Mouse (Mus musculus) lung, embryonic 15.5 days (tissue): ENCODE measurements at regions not wholly inside any gene's neighbourhood (a gene's known extent, or its start where the extent isn't known, plus 50 kb on each side); places are given as distances from the start of the nearest gene placed in this dataset.

Source experiments
- ATAC-seq: fragments of 200-750 bp; cut with Nextera tagmentation; 2 replicates; pipeline ENCODE4 v1.8.0; 2017; ENCODE audit warnings: moderate number of reproducible peaks, borderline replicate concordance; ENCODE audit not compliant: low FRiP score, low TSS enrichment; ENCODE audit errors: extremely low read depth
- H3K27ac ChIP-seq: fragments of 300-500 bp; sonication (generic); 2 replicates; pipeline ENCODE4 v1.5.1; 2015; ENCODE audit warnings: moderate library complexity, mild to moderate bottlenecking, inconsistent platforms
- H3K27me3 ChIP-seq: fragments of 300-500 bp; sonication (generic); 2 replicates; pipeline ENCODE4 v1.6.1; 2015; ENCODE audit warnings: inconsistent platforms
- H3K36me3 ChIP-seq: fragments of 300-500 bp; sonication (generic); 2 replicates; pipeline ENCODE4 v1.6.1; 2015; ENCODE audit warnings: inconsistent platforms
- H3K4me1 ChIP-seq: fragments of 300-500 bp; sonication (generic); 2 replicates; pipeline ENCODE4 v1.6.1; 2015; ENCODE audit warnings: inconsistent platforms
- H3K4me2 ChIP-seq: fragments of 300-500 bp; sonication (generic); 2 replicates; pipeline ENCODE4 v1.6.1; 2015; ENCODE audit warnings: inconsistent platforms, mild to moderate bottlenecking, moderate library complexity
- H3K4me3 ChIP-seq: fragments of 300-500 bp; sonication (generic); 2 replicates; pipeline ENCODE4 v1.5.1; 2015; ENCODE audit warnings: mild to moderate bottlenecking, inconsistent platforms
- H3K9ac ChIP-seq: fragments of 300-500 bp; sonication (generic); 2 replicates; pipeline ENCODE4 v1.6.1; 2015; ENCODE audit warnings: inconsistent platforms
- H3K9me3 ChIP-seq: fragments of 300-500 bp; sonication (generic); 2 replicates; pipeline ENCODE4 v1.6.1; 2016; ENCODE audit warnings: inconsistent platforms
- WGBS: fragments of 180-500 bp; shearing (Covaris S2); methylation state at CpG from one replicate; pipeline ENCODE4 v1.1.7; 2015; 5-methylcytosine and 5-hydroxymethylcytosine counted together

DNA sequence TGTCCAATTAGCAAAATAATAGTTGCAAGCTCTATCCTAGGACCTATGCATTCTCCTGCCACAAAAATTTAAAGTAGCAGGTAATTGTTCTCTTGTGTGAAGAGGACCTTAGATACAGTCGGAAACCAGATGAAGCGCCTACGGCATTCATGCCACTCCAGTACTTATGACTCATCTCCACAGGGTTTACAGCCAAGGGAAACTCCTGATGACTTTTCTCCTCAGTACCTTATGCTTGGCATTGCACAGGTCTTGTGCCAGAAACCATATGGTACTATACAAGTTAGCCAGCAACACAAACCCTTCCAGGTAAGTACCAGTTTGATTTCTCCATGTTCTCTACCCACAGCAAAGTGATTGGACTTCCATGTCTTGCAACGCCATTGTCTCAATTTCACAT, 606.3 kb upstream of the Dmac1 start:
- 87% methylated on average over 4 of the region's 4 CpGs for WGBS
- Histone ChIP-seq H3K4me1 (no peaks in the 10 kb centered on the region), H3K9ac (no peak overlapping the region), H3K4me3 (no peak overlapping the region), H3K27me3 (no peaks in the 10 kb centered on the region), H3K36me3 (no peaks in the 10 kb centered on the region), H3K4me2 (no peak overlapping the region), H3K9me3 (no peaks in the 10 kb centered on the region), H3K27ac (no peak overlapping the region)
- ATAC-seq: no peak

DNA sequence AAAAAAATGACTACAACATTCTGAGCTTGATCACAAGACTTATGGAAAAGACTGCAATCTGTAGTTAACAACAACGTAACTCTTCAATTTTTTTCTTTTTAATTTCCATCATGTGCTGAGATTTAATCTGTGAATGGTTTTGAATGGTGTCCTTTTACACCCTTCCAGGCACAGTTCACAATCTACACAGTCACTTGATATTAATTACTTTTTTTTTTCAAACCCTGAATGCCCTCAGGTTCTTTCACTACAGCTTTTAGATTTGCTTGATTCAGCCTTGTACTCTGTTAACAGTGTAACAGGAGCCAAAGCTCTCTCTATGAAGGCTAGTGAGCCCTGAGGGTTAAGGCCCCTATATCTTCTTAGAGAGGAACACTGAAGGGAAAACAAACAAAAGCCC, 591.7 kb upstream of the Dmac1 start:
- no peaks in the 10 kb centered on the region for H3K27me3 ChIP-seq
- H3K4me3 ChIP-seq: no peak overlapping the region
- no peak overlapping the region for H3K27ac ChIP-seq
- H3K36me3 ChIP-seq: no peaks in the 10 kb centered on the region
- no peak for ATAC-seq
- WGBS: 88% methylated on average over 1 of the region's 1 CpGs
- H3K9ac ChIP-seq: no peak overlapping the region
- no peaks in the 10 kb centered on the region for H3K4me1 ChIP-seq
- no peaks in the 10 kb centered on the region for H3K9me3 ChIP-seq
- H3K4me2 ChIP-seq: no peak overlapping the region

DNA sequence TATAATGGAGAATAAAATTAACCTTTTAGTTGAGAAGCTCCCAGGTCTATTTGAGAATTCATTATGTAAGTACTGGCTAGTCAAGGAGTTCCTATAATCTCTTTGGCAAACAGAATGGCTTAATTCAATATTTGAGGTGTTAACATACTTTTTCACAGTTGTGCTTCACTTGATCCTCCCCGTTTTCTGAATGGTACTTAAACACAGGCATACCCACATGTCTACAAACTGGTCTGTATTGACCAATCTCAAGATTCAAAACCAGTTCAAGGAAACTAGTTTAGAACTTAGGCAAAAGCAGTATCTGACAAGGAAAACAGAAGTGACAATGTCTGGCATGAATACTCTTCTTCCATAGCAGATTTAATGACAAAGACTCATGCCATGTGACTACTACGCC, 583.0 kb upstream of the Dmac1 start:
- ATAC-seq: no peak
- Histone ChIP-seq H3K4me3 (no peak overlapping the region), H3K36me3 (no peaks in the 10 kb centered on the region), H3K9ac (no peak overlapping the region), H3K27me3 (no peaks in the 10 kb centered on the region), H3K4me1 (no peaks in the 10 kb centered on the region), H3K9me3 (no peaks in the 10 kb centered on the region), H3K4me2 (no peak overlapping the region), H3K27ac (no peak overlapping the region)
- WGBS: 62% methylated on average over 2 of the region's 2 CpGs

DNA sequence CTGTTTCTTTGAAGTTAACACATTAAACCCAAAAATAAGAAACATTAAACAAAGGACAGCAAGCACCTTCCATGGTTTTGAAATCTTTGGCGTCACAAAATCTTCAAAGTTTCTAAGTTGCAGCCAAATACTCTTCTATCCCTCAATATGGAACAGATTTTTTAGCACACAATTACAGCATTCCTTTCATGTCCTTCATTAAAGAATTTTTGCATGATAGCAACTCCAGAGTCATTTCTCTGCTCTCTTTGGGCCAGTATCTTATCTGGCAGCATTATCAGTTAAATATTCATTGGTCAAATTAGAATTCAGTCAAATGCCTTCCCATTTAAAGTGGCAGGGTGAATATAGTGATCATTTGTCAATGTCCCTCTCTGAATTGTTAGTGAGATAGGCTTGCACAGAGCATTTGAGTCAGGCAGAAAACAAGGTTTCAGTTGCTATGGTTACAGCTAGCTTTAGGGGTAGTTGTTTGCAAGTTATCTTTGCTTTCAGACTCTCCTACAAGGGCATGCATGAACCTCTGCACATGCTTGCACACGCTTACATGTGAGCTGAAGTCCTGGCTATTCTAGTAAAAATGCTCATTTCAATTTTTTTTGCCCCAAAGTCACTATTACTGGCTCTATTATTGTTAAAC, 579.8 kb upstream of the Dmac1 start:
- ATAC-seq: peak; percentile 64; the same call in 1 of the 2 replicates
- H3K9ac ChIP-seq: no peak overlapping the region
- H3K9me3 ChIP-seq: no peaks in the 10 kb centered on the region
- no peak overlapping the region for H3K4me3 ChIP-seq
- H3K36me3 ChIP-seq: no peaks in the 10 kb centered on the region
- no peaks in the 10 kb centered on the region for H3K27me3 ChIP-seq
- WGBS: 56% methylated on average over 2 of the region's 2 CpGs
- no peaks in the 10 kb centered on the region for H3K4me1 ChIP-seq
- no peak overlapping the region for H3K27ac ChIP-seq
- H3K4me2 ChIP-seq: no peak overlapping the region

DNA sequence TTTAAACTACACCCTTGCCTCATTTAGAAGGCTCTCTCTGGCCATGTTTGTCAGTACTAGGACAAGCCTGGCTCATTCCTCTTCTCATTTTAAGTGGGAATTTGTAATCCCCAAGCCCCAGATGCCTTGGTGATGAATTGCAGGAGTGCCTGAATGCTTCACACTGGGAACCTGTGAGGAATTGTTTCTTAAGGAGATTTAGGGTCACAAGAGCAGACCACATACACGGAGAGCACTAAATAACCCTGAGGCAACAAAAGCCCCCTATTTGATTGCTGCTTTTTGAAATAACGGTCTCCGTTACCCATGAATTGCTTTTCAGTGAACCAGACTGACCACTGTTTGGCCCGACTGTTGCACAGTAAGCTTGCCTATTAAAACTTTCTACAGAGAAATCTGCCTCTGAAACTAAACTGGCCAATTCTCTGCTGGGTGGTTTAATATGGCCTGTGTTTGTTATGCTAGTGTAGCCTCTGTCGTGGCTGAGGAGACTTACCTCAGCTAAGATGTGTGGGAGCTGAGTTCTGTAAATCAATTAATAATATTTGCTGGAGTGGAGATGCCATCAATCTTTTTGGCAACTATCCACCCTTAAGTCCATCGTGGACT, 577.7 kb upstream of the Dmac1 start:
- Histone ChIP-seq H3K4me1 (no peaks in the 10 kb centered on the region), H3K27ac (no peak overlapping the region), H3K4me2 (no peak overlapping the region), H3K27me3 (no peaks in the 10 kb centered on the region), H3K9ac (no peak overlapping the region), H3K36me3 (no peaks in the 10 kb centered on the region), H3K4me3 (no peak overlapping the region), H3K9me3 (no peaks in the 10 kb centered on the region)
- ATAC-seq: no peak
- WGBS: 53% methylated on average over 6 of the region's 6 CpGs

DNA sequence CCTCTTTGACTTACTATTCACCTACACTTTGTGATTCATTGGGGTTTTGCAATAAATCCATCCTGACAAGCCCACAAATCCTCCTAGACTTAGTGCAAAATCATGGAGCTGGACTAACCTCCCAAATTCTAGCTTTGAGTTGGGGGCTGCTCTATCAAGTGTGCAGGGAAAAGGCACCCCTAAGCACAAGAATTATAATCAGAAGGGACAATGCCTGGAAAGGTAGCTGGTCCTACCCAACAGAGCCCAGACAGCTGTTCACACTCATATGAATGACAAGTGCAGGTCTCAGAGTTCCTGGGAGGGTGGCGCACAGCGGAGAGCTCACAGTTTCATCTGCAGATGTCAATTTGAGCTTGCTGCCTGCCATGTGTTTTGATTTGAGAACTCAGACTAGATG, 572.2 kb upstream of the Dmac1 start:
- H3K9ac ChIP-seq: no peak overlapping the region
- H3K4me2 ChIP-seq: no peak overlapping the region
- 78% methylated on average over 2 of the region's 2 CpGs for WGBS
- H3K36me3 ChIP-seq: no peaks in the 10 kb centered on the region
- H3K27me3 ChIP-seq: no peaks in the 10 kb centered on the region
- H3K4me3 ChIP-seq: no peak overlapping the region
- ATAC-seq: no peak
- no peaks in the 10 kb centered on the region for H3K4me1 ChIP-seq
- H3K27ac ChIP-seq: no peak overlapping the region
- H3K9me3 ChIP-seq: no peaks in the 10 kb centered on the region

DNA sequence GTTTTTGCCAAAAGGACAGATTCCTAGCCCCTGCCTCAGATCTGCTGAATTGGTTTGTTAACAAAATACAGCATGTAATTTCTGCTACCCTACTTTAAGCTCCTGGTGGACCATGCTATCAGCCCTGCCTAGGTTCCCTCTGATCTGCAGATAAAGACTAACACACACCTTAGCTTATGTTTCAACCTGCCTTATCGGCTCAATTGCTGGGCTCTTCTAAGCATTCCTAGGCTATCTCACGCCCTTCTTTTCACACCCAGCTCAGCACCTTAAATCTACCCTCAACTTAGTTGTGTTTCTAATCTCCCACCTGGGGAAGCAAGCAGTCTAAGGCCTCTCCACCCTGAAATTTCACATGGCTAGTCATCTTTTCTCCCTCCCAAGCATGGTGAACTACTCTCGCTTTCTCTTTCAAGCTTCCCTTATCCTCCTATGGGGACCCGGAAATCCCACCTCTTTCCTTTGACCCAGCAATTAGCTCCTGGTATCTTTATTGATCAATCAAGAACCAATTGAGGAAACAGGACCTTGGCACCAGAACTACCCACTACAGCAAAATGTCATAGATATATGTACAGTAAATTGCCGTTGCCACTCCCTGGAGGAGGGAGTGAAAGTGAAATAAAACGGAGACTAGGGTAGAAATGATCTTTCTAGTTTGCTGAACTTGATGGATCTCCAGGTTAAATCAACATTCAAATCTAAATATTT, 569.7 kb upstream of the Dmac1 start:
- H3K27ac ChIP-seq: no peak overlapping the region
- 0 out of 2 replicates have a peak, but pooled peaks cover 2% of the 10 kb centered on the region for H3K4me1 ChIP-seq
- WGBS: 73% methylated on average over 6 of the region's 6 CpGs
- ATAC-seq: no peak
- no peak overlapping the region for H3K4me2 ChIP-seq
- no peak overlapping the region for H3K4me3 ChIP-seq
- no peaks in the 10 kb centered on the region for H3K27me3 ChIP-seq
- no peak overlapping the region for H3K9ac ChIP-seq
- H3K36me3 ChIP-seq: no peaks in the 10 kb centered on the region
- no peaks in the 10 kb centered on the region for H3K9me3 ChIP-seq

DNA sequence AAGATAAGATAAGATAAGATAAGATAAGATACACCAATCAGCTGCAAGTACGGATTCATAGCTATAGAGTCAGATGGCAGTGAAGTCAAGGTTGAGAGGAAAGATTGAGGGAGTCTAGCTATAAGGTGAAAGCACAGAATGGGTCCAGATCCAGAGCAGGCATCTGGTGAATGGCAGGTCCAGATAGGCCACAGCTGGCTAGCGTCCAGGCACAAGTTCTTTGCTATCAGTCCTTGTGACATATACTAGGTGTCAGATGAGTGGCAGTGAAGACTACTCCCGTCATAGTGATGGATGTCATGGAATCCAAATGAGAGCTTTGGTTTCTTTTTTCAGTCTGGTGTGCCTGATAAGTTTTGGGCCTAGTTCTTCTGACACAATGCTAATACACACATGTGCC, 566.9 kb upstream of the Dmac1 start:
- no peaks in the 10 kb centered on the region for H3K36me3 ChIP-seq
- H3K27me3 ChIP-seq: no peaks in the 10 kb centered on the region
- no peak for ATAC-seq
- WGBS: 32% methylated on average over 3 of the region's 3 CpGs
- no peak overlapping the region for H3K9ac ChIP-seq
- no peaks in the 10 kb centered on the region for H3K9me3 ChIP-seq
- H3K4me2 ChIP-seq: no peak overlapping the region
- 0 out of 2 replicates have a peak, but pooled peaks cover 2% of the 10 kb centered on the region for H3K4me1 ChIP-seq
- H3K4me3 ChIP-seq: no peak overlapping the region
- H3K27ac ChIP-seq: no peak overlapping the region

DNA sequence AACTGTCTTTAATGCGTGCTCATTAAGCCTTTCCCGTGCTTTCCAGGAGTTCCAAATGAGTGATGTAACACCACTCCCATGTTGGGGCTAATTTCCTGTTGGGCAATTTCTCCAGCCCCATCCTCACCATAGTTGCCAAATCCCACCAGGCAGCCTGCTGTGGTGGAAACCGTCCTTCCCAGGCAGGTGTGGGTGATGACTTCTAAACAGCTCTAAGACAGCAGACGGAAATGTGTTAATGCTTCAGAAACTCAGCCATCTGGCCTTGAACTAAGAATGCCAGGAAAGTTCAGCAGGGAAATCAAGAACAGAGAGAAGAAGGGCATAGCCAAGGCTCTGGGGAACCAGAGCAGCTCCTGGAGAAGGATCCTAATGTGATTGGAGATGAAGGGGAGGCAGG, 560.5 kb upstream of the Dmac1 start:
- ATAC-seq: no peak
- Histone ChIP-seq H3K27ac (no peak overlapping the region), H3K4me3 (no peak overlapping the region), H3K4me2 (no peak overlapping the region), H3K36me3 (no peaks in the 10 kb centered on the region), H3K9ac (no peak overlapping the region), H3K27me3 (no peaks in the 10 kb centered on the region), H3K9me3 (no peaks in the 10 kb centered on the region), H3K4me1 (peaks cover 5% of the 10 kb centered on the region; the same call in 1 of the 2 replicates)
- 55% methylated on average over 4 of the region's 4 CpGs for WGBS

DNA sequence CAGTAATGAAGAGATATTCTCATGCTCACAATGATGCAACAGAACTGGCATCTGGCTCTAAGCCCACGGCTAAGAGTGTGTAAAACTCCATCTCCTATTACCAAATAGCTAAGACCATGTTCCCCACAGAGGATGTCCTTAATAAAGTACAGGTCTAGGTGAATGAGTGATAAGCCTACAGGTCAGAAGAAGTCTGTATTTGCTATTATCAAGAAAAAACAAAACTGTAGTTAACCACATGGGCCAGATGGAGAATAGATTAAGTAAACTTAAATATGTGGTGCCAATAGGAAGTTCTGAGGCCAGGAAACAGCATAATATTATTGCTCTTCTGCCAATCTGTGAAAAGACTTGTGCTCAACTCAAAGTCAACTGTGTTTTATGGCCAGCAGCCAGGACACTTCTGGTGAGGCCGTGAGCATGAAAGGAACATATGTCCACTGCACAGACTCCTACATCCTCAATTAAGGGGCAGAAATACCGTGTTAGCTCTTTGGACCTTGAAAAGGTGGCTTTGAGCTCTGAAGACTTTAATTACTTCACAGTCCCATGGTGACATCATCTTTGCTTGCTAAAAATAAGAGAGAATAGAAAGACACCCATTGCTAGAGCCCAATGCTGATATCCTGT, 549.1 kb upstream of the Dmac1 start:
- ATAC-seq: no peak; the same call in 1 of the 2 replicates
- Histone ChIP-seq H3K27ac (no peak overlapping the region), H3K9ac (no peak overlapping the region), H3K36me3 (no peaks in the 10 kb centered on the region), H3K4me1 (no peaks in the 10 kb centered on the region), H3K4me3 (no peak overlapping the region), H3K4me2 (no peak overlapping the region), H3K27me3 (no peaks in the 10 kb centered on the region), H3K9me3 (no peaks in the 10 kb centered on the region)
- 47% methylated on average over 3 of the region's 3 CpGs for WGBS

DNA sequence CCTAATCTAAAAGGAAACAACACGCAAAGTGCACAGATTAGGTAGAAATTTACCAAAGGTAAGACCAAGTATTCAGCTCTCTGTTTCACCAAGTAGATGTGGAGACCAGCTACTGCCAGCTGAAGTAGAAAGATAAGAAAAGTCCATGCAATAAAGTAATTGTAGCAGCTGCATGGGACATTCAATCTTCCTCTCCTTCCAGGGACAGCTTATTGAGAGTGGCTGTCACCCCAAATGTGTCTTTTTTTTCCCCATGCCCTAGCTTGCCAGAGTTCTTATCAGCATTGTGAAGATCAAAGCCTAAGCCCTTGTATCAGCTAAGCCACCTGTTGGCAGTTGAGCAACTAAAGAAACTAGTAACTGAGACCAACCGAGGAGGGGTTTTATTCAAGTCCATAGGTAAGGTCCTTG, 541.1 kb upstream of the Dmac1 start:
- H3K27me3 ChIP-seq: no peaks in the 10 kb centered on the region
- H3K9ac ChIP-seq: no peak overlapping the region
- H3K9me3 ChIP-seq: no peaks in the 10 kb centered on the region
- H3K4me1 ChIP-seq: no peaks in the 10 kb centered on the region
- no peaks in the 10 kb centered on the region for H3K36me3 ChIP-seq
- H3K27ac ChIP-seq: no peak overlapping the region
- no peak overlapping the region for H3K4me3 ChIP-seq
- H3K4me2 ChIP-seq: no peak overlapping the region
- WGBS: 52% methylated on average over 2 of the region's 2 CpGs
- no peak for ATAC-seq

DNA sequence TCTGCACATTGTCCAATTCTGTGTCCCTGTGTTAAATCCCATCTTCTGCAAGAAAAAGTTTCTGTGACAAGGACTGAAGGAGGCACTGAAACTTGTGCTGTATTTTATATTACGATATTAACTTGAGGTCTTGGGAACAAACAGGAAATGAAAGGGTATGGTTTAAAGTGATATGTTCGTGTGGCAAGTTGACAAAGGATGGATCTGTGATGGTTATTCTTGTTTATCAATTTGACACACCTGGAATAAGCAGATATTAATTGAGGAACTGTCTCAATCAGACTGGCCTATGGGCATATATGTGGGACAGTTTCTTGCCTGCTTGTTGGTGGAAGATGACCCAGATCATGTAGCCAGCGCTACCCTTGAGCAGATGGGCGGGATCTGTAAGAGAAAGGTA, 537.9 kb upstream of the Dmac1 start:
- Histone ChIP-seq H3K27me3 (no peaks in the 10 kb centered on the region), H3K9ac (no peak overlapping the region), H3K36me3 (no peaks in the 10 kb centered on the region), H3K4me1 (no peaks in the 10 kb centered on the region), H3K4me2 (no peak overlapping the region), H3K27ac (no peak overlapping the region), H3K4me3 (no peak overlapping the region), H3K9me3 (no peaks in the 10 kb centered on the region)
- ATAC-seq: no peak
- 90% methylated on average over 4 of the region's 4 CpGs for WGBS
